Mouse (Mus musculus) heart, adult 8-10 months (tissue): ENCODE data around the gene Ncs1. TPM values are rescaled to one million over a fixed set of nuclear protein-coding genes. Genes with fewer than 3 reads are reported as not detected.

Experiments used
- DNase-seq: peaks from one replicate; pipeline ENCODE4 v3.0.0; 2022; ENCODE audit warnings: low spot score
- total RNA-seq, 4 experiments: library from RNA; stranded (reverse); gene quantifications; 2 replicates each; pipeline ENCODE4 v1.2.4; 2022

Ncs1 gene
- total RNA-seq = 10 to 100 TPM; 10.0 to 16.2 (median 14.1) TPM

DNA sequence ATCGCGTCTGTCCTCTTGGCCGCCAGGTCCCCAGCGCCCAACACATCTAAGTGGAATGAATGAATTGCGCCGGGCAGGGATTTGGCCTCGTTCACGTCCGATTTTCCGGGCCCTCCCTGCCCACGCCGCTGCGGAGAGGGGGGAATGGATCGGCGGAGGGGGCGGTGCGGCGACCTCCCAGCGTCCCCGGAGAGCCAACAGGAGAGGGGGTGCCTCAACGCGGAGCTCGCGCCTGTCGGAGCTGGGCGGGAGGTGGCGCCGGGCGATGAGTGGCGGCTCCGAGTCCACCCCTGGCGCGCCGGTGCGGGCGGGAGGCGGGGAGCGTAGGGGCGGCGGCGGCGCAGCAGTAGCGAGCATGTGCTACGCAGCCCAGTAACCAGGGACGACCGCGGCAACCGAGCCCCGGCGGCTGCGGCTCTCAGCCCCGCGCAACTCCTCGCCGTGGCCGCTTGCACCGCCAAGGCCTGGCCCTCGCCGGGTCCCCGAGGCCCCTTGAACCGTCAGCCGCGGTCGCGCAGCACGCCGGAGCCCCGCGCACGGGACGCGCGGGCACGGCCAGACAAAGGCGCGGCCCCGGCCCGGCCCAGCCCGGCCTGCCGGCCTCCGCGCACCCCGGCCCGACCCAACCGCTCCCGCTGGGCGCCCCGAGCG, at the start of gene Ncs1:
Ncs1 (plus strand) TSS at position 333 of the 651 bp plus-strand sequence.
- DNase-seq = peak; percentile 36

DNA sequence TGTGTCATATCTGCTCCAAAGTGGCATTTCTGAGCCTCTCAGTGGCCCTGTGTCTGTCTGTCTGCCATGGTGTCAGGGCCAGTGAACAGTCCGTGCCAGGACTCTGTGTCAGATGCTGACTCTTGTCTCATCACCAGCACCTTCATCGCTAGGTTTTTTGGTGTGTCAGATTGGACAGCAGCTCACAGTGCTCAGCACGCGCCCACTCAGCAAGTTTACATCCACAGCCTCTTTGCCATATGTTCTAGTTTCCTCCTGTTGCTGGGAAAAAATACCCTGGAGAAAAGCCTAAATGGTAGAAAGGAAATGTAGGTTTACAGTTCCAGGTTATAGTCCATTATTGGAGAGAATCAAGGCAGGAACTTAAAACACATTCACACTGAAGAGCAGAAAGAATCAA, 47.0 kb upstream of the Ncs1 start:
- DNase-seq = no peak

DNA sequence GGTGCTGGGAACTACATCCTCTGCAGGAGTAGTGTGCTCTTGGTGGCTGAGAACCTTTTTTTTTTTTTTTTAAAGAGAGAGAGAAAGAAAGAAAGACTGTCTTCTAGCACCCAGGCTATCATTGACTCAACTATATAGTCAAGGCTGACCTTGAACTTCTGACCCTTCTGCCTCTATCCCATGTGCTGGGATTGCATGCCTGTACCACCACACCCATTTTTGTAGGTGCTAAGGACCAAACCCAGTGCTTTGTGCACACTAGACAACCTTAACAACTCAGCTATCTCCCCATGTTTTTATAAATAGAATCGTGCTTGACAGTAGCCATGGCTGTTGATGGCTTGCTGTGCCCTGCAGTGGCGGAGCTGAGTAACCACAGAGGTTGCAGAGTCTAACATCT, 45.6 kb upstream of the Ncs1 start:
- no peak for DNase-seq

DNA sequence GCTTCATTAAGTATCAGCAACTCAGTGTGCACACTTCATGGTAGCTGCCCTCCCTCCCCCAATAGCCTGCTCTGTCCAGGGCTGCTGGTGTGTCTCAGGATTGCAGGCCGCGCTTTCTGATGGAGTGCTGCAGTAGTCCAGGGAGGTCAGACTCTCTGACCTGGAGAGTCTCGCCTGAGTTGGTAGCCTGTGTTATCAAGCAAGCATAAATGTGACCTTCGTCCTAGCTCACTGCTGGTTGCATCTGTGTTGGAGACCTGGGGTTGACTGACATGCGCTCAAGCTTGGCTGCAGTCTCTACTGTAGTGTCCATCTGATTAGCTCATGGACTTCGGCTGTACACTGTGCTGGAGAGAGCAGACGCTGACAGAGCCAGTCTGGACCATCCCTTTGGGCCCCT, 43.8 kb upstream of the Ncs1 start:
- DNase-seq = no peak

DNA sequence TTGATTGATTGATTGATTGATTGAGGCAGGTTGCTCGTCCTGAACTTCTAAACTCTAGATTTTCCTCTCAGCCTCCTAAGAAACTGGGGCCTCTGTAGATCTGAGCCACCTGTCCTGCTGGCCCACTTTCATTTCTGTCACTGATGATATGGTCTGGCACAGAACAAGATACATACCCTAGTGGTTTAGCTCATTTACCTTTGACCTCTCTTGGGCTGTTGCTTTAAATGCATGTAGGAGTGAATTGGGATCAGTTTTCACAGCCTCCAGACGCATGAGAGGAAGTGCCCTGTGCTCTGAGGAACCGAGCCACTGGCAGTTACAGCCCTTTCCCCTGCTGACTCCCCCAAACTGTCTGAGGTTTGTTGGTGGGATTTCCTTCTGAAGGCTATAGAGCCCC, 43.3 kb upstream of the Ncs1 start:
- DNase-seq = no peak

- no peak for DNase-seq
Observed at GRCm38 (mm10) chr2:31202956-31203355, 42.7 kb upstream of the Ncs1 start.

- no peak for DNase-seq
Observed at GRCm38 (mm10) chr2:31204677-31205076, 40.9 kb upstream of the Ncs1 start.

GRCm38 (mm10) chr2:31206211-31206610, 39.4 kb upstream of the Ncs1 start:
- DNase-seq = no peak

DNA sequence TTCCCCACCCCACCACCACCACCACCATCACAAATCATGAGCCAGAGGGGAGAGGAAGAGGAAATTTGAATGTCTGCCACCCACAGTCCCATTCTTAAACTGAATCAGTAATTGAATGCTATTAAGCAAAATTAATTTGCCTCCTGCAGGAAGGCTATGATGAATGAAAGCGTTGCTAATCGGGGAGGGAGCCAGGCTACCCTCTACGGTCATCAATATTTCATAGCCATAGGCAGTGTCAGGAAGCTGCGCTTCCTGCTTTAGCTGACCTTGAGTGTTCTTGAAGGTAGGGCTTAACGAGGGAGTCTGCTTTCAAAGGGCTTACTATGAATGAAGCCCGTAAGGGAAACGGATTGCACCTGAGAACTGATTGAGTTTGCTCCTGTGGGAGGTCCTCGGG, 38.7 kb upstream of the Ncs1 start:
- DNase-seq = no peak

DNA sequence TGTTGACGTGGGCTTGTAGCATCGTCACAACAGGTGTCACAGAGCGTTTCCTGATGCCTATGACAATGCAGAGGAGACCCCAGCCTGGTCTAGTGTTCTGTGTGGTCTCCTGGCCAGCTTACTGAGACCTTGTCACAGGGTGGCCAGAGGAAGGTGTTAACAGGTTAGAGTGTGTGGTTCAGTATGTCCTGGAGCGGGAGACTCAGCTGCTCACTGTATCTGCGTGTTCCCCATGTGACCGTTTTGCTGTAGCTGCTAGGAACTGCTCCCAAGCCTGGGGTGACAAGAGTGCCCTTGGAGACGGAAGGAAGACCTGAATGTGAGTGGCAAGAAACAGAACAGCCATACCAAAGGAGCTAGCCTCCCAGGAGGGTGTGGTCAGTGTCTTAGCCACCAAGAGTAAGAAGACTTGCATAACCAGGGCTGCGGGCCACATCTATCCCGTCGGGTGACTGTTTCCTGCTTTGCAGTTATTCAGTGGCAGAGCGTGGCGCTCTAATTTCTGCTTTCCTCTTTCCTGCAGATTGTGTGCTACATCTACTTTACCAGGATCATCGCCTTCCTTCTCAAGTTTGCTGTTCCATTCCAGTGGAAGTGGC, 37.0 kb upstream of the Ncs1 start:
- no peak for DNase-seq

DNA sequence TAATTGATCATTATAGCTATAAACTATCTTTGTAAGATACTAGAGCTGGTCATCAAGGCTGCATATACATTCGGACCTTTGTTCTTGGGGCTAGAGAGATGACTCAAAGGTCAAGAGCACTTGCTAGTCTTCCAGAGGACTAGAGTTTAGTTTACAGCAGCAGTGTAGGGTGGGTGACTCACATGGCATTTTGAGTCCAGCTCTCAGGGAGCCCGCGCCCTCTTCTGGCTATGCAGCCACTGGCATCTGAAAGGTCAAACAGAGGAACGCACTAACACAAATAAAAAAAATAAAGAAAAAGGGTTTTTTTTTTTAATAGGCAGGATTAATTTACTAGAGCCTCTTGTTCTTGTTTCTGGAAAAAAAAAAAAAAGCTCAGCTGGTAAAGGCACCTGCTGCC, 36.1 kb upstream of the Ncs1 start:
- DNase-seq = no peak

DNA sequence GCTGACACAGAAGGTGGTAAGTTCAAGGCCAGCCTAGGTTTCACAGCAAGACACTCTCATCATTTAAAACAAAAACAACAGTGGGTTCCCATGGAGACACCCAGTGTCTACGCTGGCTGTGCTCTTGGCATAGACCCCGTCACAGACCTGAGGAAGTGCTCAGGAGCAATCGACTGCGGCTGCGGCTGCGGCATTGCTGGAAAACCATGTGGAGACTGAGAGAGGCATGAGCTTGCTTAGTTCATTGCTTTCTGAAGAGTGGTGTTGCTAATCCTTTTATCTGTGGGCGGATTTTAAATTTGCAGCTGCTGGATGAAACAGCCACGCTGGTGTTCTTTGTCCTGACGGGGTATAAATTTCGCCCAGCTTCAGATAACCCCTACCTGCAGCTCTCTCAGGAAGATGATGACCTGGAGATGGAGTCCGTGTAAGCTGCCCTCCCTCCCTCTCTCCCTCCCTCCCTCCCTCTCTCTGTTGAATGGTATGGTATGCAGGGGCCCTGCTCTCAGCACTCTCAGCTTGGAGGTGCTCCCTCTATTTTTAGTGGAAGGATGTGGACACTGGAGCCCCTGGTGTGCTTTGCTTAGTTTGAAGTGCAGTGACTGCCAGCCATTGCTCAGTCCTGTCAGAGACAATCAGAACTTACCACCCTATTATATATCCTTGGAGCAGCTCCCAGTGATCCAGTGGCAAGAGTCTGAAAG, 35.3 kb upstream of the Ncs1 start:
- DNase-seq = no peak

GRCm38 (mm10) chr2:31211204-31211603, 34.4 kb upstream of the Ncs1 start:
- DNase-seq = no peak

- no peak for DNase-seq
Observed at GRCm38 (mm10) chr2:31214211-31214796, 31.3 kb upstream of the Ncs1 start.

DNA sequence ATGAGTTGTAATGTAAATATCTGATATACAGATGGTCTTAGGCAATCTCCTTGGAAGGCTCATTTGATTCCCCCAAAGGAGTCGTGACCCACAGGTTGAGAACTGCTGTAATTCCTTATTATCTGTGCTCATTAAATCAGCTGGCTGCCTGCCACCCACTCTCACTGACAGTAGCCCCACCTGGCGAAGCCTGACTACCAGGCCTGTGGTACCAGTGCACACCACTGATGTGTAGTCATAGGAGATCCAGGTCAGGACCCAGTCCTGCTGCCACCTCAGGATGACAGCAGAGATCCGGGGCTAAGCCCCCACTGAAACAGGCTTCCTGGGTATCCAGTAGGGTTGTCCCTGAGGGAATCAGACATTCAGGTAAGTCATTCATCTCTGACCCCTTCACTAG, 27.0 kb upstream of the Ncs1 start:
- DNase-seq = no peak

DNA sequence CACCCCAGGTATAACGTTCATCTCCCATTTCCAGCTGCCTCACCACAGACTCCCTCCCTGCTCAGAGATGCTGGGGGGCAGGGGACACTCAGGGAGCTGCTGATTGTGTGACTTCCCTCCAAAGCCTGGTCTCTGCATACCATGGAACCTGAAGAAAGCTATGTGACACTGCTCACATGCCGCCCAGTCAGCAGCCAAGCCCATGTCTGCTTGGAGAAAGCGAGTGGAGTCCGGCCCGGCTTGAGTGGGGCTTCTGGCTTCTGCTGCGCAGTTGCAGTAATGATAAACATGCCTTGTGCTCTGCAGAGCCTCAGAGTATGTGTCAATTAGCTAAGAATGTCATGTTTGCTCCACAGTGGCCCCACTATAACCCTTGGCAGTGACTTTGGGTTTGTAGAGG, 26.2 kb upstream of the Ncs1 start:
- DNase-seq = no peak

- no peak for DNase-seq
Observed at GRCm38 (mm10) chr2:31220844-31221243, 24.8 kb upstream of the Ncs1 start.

DNA sequence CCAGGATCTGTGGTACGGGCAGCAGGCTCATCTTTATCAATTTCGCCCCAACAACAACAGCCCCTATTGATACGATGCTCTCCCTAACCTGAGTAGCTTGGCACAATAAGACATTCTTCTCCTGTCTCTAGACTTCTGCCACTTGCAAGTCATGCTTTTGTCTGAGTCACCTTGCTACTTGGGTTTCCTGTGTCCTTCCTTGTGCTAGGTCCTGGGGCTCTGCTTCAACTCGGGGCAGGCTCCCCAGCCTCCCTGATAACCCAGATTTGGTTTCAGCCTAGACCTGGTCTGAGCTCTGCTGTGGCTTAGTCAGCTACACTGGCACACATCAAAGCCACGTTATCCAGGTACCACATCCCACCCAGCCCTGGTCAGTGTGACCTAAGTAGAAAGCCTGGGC, 24.0 kb upstream of the Ncs1 start:
- no peak for DNase-seq

DNA sequence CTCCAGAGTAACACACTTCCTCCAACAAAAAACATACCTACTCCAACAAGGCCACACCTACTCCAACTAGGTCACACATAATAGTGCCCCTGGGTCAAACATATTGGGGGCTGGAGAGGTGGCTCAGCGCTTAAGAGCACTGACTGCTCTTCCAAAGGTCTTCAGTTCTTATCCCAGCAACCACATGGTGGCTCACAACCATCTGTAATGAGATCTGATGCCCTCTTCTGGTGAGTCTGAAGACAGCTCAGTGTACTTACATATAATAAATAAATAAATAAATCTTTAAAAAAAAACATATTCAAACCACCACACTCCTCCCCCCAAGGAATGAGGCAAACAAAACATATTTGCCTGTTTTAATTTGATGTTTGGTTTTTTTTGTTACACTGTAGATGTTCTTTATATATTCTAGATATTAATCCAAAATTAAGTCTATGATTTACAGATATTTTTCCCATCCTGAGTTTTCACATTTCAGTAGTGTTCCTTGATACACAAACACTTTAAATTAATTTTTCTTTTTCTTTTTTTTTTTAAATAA, 16.8 kb upstream of the Ncs1 start:
- no peak for DNase-seq

GRCm38 (mm10) chr2:31239203-31239696, 6.4 kb upstream of the Ncs1 start:
- no peak for DNase-seq

- DNase-seq = no peak
Observed at GRCm38 (mm10) chr2:31239833-31240232, 5.8 kb upstream of the Ncs1 start.

DNA sequence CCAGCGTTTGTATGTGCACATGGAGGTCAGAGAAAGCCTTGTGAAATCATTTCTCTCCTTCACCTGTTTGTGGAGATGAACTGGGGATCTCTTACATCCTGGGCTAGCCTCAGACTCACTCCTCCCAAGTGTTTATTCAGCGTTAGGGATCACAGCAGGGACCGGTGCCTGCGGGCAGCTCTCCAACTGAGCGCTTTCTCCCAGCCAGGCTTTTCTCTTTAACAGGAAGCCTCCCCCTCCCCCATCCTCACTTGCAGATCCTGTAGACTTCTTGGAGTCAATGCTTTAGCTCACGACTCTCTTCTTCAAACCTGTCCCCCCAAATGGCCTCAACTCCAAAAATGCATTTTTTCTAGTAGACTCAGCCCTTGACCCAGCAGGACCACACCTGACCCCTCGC, 4.0 kb upstream of the Ncs1 start:
- DNase-seq = no peak
